Mouse (Mus musculus) ES-E14 (cell line): ENCODE measurements at regions not wholly inside any gene's neighbourhood (a gene's known extent, or its start where the extent isn't known, plus 50 kb on each side); places are given as distances from the start of the nearest gene placed in this dataset.

Experiments used
- HCFC1 ChIP-seq: IDR thresholded peaks from 2 replicates; pipeline ENCODE4 v1.6.1; 2012; ENCODE audit warnings: low read length, inconsistent platforms, borderline replicate concordance; ENCODE audit not compliant: insufficient read depth
- MAFK ChIP-seq: IDR thresholded peaks from 2 replicates; pipeline ENCODE4 v1.6.1; 2014; ENCODE audit warnings: mild to moderate bottlenecking, low read depth, low read length, inconsistent platforms; ENCODE audit not compliant: insufficient read depth

DNA sequence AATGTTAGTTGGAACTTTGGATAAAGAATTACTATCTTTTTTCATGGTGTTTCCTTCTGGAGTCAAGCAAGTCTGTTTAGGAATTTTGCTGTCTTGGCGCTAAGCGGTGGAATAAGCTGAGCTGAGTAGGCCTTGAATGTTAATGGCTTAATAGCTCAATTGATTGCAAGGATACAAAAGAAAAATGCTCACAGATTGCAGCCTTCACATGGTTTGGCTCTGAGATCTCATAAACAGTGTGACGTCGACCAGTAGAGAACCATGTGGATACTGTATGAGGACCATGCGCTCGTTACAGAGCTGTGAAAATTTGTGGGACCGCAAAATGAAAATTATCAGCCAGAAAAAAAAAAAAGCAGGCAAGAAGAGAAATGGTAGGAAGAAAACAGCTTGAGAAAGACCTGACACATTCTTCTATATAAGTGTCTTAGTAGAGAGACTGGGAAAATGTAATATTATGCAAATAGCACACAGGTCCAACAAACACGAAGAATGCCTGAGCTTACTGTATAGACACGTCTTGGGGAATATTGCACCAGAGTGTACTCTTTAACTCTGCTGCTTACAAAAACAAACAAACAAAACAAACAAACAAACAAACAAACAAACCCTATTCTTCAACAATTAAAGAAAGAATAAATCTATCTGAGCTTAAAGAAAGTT, 766.9 kb downstream of the Cypt12 start:
- TF ChIP-seq MAFK = no peak
- TF ChIP-seq HCFC1 = no peak
